Mouse (Mus musculus): ENCODE results near the gene Rnf128.
A peak's percentile ranks its signal among the peaks of the same experiment; 100 is the strongest.

Gene Rnf128

GRCm38 (mm10) chrX:139622071-139622470 lies 59.0 kb downstream of the Rnf128 start:
- no peak for DNase-seq (ENCODE audit: low spot score)

DNA sequence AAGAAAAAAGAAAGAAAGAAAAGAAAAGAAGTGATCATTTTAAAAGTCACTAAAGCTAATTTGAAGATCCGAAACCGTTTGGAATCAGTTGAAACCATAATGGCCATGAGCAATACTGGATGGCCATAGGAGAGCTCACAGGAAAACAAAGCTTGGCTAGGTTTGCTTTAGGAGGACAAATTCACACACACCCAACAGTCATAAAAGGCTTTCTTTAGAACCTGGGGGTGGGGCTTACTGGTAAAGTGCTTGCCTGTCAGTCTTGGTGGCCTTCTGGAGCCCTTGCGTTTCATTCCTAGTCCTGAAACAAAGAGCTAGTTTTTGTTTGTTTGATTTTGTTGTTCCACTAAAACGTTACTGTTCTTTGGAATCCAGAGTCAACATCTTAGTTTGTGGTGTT lies 71.6 kb downstream of the Rnf128 start:
- no peak for DNase-seq (ENCODE audit: low spot score)

- no peak for DNase-seq (ENCODE audit: low spot score)
Observed at GRCm38 (mm10) chrX:139639744-139640143, 76.6 kb downstream of the Rnf128 start.

- DNase-seq (ENCODE audit: low spot score), result no peak
Observed at GRCm38 (mm10) chrX:139640418-139640817, 77.3 kb downstream of the Rnf128 start.

DNA sequence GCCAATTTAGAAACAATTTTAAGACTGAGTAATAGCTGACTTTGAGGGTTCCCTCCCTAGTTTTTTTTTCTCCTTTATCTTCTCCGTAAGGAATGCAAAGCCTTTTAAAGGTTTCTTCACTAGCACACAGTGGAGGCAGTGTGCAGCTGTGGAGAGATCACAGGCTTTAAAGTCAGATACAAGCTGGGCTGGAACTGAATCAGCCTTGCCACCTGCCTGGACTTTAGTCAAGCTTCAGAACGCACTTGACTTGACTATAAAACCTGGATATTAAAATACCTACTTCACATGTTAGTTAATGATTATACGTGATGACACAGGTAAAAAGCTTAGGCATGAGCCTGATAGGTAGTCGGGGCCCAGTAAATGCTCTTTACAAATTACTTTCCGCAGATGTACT lies 89.1 kb downstream of the Rnf128 start:
- DNase-seq (ENCODE audit: low spot score), result no peak

- DNase-seq (ENCODE audit: low spot score), result no peak
Observed at GRCm38 (mm10) chrX:139653292-139653691, 90.2 kb downstream of the Rnf128 start.

GRCm38 (mm10) chrX:139654350-139655063 lies 91.4 kb downstream of the Rnf128 start:
- no peak for DNase-seq (ENCODE audit: low spot score)

DNA sequence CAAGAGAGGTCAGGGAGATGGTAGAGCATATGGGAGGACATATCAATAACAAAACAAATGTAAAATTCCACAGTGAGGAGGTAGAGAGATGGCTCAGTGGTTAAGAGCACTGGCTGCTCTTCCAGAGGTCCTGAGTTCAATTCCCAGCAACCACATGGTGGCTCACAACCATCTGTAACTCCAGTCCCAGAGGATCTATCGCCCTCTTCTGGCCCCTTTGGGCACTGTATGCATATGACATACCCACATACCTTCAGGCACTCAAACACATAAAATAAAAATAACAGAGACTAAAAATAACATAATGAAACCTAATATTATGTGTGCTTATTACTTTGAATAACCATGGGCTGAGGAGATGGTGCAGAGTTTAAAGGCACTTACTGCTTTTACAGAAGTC lies 99.0 kb downstream of the Rnf128 start:
- no peak for DNase-seq (ENCODE audit: low spot score)

- DNase-seq (ENCODE audit: low spot score), result no peak
Observed at GRCm38 (mm10) chrX:139665829-139666228, 102.7 kb downstream of the Rnf128 start.

- no peak for DNase-seq (ENCODE audit: low spot score)
Observed at GRCm38 (mm10) chrX:139684410-139684774, 121.3 kb downstream of the Rnf128 start.

- peak; percentile 68 for DNase-seq (ENCODE audit: low spot score)
Observed at GRCm38 (mm10) chrX:139684775-139685695, 121.9 kb downstream of the Rnf128 start, which contains the start of gene Tbc1d8b. TSS of gene Tbc1d8b (plus strand) at chrX:139684996.

DNA sequence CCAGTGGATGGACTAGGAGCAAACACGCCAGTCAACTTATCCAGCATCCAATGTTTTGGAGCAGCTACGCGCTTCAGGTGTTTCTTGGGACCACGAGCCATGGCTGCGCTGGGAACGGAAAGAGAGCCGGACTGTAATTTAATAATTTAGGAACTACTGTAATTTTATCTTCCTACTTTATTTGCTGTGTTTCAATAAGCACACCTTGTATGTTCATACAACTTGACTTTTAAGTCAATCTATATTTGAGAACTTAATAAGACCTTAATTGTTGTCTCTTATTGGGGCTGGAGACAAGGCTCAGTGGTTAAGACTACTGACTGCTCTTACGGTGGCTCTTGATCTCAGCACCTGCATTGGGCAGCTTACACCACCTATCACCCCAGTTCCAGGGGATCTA lies 151.3 kb downstream of the Rnf128 start, which contains the start of gene Gm15013:
Gm15013 (minus strand) TSS at position 101 of the 400 bp plus-strand sequence.
- no peak for DNase-seq (ENCODE audit: low spot score)

GRCm38 (mm10) chrX:139722350-139722749 lies 159.2 kb downstream of the Rnf128 start:
- no peak for DNase-seq (ENCODE audit: low spot score)

Measured in T-cell, adult 2 months (primary cell).